Mouse (Mus musculus): ENCODE measurements around the gene Btg3.

- TF ChIP-seq POLR2A (IDR thresholded peaks at IDR 0.05; ENCODE audit: control insufficient read depth, low read depth, low read length), result no peak
- no peak for TF ChIP-seq CTCF (IDR thresholded peaks at IDR 0.05; ENCODE audit: control insufficient read depth, insufficient read depth, insufficient replicate concordance, low read depth, low read length)
Observed at GRCm38 (mm10) chr16:78346662-78347327, 30.2 kb downstream of the Btg3 start.
